Mouse (Mus musculus): Measurements from ENCODE around the gene Napb. TPM values are rescaled to one million over a fixed set of nuclear protein-coding genes. Genes with fewer than 3 reads are reported as not detected.

Gene Napb
- polyA plus RNA-seq, 1 experiment from 2014 or later = 43.6 TPM

DNA sequence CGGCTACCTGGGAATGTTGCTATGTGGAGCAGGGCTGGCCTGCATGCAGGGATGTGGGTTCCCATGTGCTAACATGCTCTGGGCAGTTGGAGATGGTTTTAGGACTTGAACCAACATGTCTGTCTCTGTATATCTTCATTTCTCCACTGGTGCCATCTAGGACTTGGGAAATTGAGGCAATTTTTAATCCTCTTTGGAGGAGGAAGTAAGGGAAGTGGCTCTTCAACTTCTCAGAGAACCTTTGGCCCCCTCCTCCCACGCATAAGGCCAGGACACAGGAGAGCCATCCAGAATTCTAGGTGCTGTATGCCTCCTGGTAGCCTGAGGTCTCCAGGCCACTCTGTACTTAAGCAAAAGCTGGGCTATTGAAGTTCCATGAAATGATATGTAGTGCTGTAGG is 47.3 kb downstream of the Napb start:
- no peaks in the 10 kb centered on the region for H3K9me3 ChIP-seq
- no peaks in the 10 kb centered on the region for H3K27me3 ChIP-seq
- no peak overlapping the region for H3K27ac ChIP-seq
- H3K36me3 ChIP-seq = peaks cover 57% of the 10 kb centered on the region
- WGBS = 100% methylated on average over 2 of the region's 2 CpGs
- H3K4me2 ChIP-seq (replicated peaks) = no peak overlapping the region
- no peak overlapping the region for H3K9ac ChIP-seq (replicated peaks)
- no peak overlapping the region for H3K4me3 ChIP-seq (replicated peaks)
- no peak for ATAC-seq
- H3K4me1 ChIP-seq (replicated peaks) = peaks cover 27% of the 10 kb centered on the region

DNA sequence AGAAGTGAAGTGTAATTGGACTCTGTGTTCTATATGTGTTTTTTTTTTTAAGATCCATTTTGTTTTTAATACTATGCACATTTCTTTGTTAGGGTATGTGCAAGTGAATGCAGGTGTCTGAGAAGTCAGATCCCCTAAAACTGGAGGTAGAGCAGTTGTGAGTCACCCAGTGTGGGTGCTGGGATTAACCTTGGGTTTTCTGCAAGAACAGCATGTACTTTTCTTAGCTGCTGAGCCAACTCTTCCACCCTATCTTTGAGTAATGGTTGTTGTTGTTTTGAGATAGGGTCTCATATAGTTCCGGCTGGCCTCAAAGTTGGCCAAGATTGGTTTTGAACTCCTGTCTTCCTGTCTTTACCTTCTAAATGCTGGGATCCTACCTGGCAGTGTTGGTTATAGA is 49.2 kb downstream of the Napb start:
- Histone ChIP-seq H3K36me3 (peaks cover 43% of the 10 kb centered on the region), H3K4me2 (replicated peaks) (no peak overlapping the region), H3K27ac (no peak overlapping the region), H3K9ac (replicated peaks) (no peak overlapping the region), H3K4me3 (replicated peaks) (no peak overlapping the region), H3K27me3 (no peaks in the 10 kb centered on the region), H3K9me3 (no peaks in the 10 kb centered on the region), H3K4me1 (replicated peaks) (peaks cover 46% of the 10 kb centered on the region)
- no peak for ATAC-seq
- WGBS = 84% methylated on average over 1 of the region's 1 CpGs

DNA sequence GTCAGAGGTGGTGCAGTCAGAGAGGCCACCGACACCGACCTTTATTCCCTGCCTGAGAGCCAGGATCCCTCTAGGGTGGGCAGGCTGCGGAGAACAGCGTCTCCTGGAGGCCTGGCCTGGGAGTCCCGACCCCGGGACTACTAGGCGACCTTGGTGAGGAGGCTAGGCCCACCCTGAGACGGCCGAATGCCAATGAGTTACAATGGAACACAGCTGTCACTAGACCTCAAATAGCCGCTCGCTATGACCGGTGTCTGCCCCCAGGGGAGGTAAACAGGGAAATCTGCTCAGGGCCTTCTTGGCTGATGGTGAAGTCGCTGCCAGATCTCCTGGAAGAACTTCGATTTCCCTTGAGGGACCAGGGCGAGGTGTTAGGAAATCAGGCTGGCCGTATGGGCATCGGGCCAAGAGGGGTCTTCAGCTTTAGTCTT is 50.8 kb downstream of the Napb start:
- Histone ChIP-seq H3K4me1 (replicated peaks) (peaks cover 58% of the 10 kb centered on the region), H3K4me3 (replicated peaks) (peak overlapping the region; percentile 81), H3K4me2 (replicated peaks) (peak overlapping the region; percentile 81), H3K36me3 (peaks cover 37% of the 10 kb centered on the region), H3K9me3 (no peaks in the 10 kb centered on the region), H3K27me3 (no peaks in the 10 kb centered on the region), H3K27ac (peak overlapping the region; percentile 86), H3K9ac (replicated peaks) (peak overlapping the region; percentile 88)
- 10% methylated on average over 17 of the region's 17 CpGs for WGBS
- peak; percentile 79 for ATAC-seq

DNA sequence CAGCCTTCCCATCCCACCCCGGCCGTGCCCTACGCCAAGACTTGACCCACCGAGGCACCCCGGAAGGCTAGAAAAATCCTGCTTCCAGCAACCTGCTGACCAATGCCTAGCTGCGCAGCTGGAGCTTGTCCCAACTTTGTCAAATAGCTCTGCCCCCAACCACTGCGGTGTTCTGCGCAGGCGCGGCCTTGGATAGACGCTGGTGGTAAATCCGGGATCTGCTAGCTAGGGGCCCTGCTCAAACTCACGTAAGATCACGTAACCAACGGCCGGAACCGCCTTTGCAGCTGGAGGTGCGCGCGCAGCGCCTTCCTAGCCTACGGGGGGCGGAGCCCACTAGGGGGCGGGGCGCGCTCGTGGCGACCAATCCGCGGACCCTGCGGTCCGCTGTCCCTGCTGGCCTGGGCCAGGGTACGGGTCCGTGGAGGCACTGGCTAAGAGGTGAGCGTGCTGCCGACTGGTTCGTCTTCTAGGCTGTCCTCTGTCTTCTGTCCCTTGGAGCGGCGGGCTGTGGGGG is 51.4 kb downstream of the Napb start, which contains the start of gene Gzf1:
Gzf1 (plus strand) TSS at position 249 of the 517 bp plus-strand sequence.
- peak; percentile 96 for ATAC-seq
- H3K4me1 ChIP-seq (replicated peaks) = peaks cover 54% of the 10 kb centered on the region
- H3K9ac ChIP-seq (replicated peaks) = peak within 1 kb of the TSS; percentile 88
- H3K4me2 ChIP-seq (replicated peaks) = peak within 1 kb of the TSS; percentile 81
- whole genome bisulfite sequencing = under 1% methylated on average over 38 of the region's 39 CpGs
- peak within 1 kb of the TSS; percentile 86 for H3K27ac ChIP-seq
- no peaks in the 10 kb centered on the region for H3K9me3 ChIP-seq
- H3K4me3 ChIP-seq (replicated peaks) = peak within 1 kb of the TSS; percentile 81
- H3K27me3 ChIP-seq = no peaks in the 10 kb centered on the region
- peaks cover 37% of the 10 kb centered on the region for H3K36me3 ChIP-seq

DNA sequence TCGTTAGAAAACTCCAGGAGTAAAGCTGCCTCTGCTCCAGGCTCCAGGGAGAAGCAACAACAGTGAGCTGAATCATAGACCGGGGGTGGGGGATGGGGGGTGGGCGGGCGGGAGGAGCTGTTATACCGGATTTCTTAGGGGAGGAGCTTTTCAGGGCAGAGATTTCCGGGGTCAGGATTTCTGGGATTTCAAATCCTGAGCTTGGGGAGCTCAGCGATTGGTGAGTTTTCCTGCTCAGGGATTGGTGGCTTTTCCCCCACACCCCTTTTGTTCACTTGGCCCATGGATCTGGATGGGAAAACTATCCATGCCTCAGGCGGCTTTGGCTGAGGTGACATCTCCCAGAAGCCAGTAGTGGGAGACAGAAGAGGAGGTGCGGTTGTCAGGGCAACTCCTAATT is 52.9 kb downstream of the Napb start:
- peak overlapping the region; percentile 81 for H3K27ac ChIP-seq
- H3K4me3 ChIP-seq (replicated peaks) = 0 out of 2 replicates have a peak overlapping the region, but pooled peaks have one; percentile 13
- WGBS = under 1% methylated on average over 9 of the region's 9 CpGs
- H3K9ac ChIP-seq (replicated peaks) = no peak overlapping the region
- no peaks in the 10 kb centered on the region for H3K9me3 ChIP-seq
- peaks cover 34% of the 10 kb centered on the region for H3K36me3 ChIP-seq
- H3K4me1 ChIP-seq (replicated peaks) = peaks cover 56% of the 10 kb centered on the region
- H3K4me2 ChIP-seq (replicated peaks) = peak overlapping the region; percentile 81
- 0 out of 2 replicates have a peak, but pooled peaks have one; percentile 1 for ATAC-seq
- H3K27me3 ChIP-seq = no peaks in the 10 kb centered on the region

DNA sequence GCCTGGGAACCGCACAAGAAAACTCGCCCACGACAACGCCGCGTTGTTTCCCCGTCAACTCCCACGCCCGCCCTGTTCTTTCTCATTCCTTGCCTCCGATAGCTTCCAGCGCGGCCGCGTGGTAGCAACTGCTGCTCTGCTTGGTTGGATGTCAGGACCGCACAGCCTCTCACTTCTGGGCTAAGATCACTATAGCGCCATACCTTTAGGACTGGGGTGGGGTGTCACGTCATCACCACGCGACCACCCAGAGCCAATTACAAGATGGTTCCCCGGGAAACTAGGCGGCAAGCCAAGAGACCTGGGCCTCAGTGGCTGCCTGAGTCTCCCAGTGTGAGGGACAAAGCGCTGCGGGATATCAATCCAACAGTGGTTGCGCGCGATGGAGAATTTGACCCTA is 54.5 kb downstream of the Napb start:
- Histone ChIP-seq H3K9ac (replicated peaks) (peak overlapping the region; percentile 61), H3K4me1 (replicated peaks) (peaks cover 70% of the 10 kb centered on the region), H3K4me3 (replicated peaks) (peak overlapping the region; percentile 47), H3K36me3 (peaks cover 24% of the 10 kb centered on the region), H3K27ac (peak overlapping the region; percentile 82), H3K4me2 (replicated peaks) (peak overlapping the region; percentile 81), H3K27me3 (no peaks in the 10 kb centered on the region), H3K9me3 (no peaks in the 10 kb centered on the region)
- peak; percentile 40 for ATAC-seq
- WGBS = 1% methylated on average over 26 of the region's 26 CpGs

DNA sequence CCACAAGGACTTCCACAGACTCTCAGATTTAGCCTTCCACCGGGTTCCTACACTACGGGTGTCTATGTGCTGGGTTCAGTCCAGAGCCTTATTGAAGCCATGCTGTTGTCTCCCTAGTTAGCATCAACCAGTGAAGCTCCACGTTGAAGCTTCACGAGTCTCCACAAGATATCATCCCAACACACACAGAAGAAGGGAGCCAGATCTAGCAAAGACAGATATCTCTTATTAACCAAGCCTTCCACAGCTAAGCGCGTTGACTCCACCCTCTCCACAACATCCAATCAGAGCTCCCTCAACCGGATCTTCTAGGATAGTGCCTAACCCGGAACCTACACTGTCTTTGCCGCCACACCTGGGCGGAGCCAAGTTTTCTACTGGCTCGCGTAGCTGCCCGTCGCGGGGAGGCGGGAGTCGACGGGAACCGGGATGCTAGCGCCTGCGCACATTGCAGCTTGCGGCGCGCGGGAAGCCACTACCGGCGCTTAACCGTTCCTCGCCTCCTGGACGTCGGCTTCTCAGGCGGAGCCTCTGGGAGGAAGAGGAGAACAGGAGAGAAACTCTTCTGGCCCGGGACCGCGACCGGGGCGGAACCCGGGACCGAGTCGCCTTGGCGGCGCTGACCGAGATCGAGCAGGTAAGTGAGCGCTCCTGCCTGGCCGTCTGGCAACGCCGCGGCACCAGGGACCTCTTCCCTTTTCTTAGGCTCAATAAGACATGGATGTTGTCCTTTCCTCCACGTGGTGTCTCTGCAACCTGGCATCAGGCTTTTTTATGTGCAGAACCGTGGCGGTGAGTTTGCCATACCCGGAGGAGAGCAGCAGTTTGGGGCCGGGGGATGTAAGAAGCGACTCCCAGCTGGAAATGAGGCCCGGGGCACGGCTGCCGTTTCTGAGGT is 59.8 kb downstream of the Napb start, which contains the start of gene Nxt1:
Nxt1 (plus strand) TSS at position 403 of the 898 bp plus-strand sequence.
- H3K4me2 ChIP-seq (replicated peaks) = peak within 1 kb of the TSS; percentile 95
- H3K9ac ChIP-seq (replicated peaks) = peak within 1 kb of the TSS; percentile 89
- H3K36me3 ChIP-seq = peaks cover 24% of the 10 kb centered on the region
- peak within 1 kb of the TSS; percentile 85 for H3K4me3 ChIP-seq (replicated peaks)
- H3K27me3 ChIP-seq = no peaks in the 10 kb centered on the region
- peaks cover 36% of the 10 kb centered on the region for H3K4me1 ChIP-seq (replicated peaks)
- peak within 1 kb of the TSS; percentile 76 for H3K27ac ChIP-seq
- no peaks in the 10 kb centered on the region for H3K9me3 ChIP-seq
- 1% methylated on average over 58 of the region's 58 CpGs for WGBS
- peak; percentile 100 for ATAC-seq

DNA sequence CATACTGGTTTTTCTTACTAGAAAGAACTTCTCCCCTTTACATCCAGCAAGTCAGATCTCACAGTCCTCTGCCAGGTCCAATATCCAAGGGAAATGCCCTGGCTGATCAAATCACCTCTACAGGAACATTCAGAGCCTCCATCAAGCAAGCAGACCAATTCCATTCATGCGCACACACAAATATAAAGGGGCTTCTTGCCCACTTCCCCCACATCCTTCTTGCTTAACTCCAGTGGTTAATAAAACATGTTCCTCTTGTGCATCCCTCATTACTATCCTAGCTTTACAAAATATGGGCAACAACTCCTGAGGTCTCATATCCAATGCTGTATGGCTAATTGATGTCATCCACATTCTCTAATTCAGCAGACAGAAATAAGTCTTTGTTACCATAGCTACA is 68.8 kb downstream of the Napb start:
- no peak overlapping the region for H3K9ac ChIP-seq (replicated peaks)
- H3K9me3 ChIP-seq = no peaks in the 10 kb centered on the region
- no peak overlapping the region for H3K27ac ChIP-seq
- no peak for ATAC-seq
- H3K27me3 ChIP-seq = no peaks in the 10 kb centered on the region
- H3K4me2 ChIP-seq (replicated peaks) = no peak overlapping the region
- H3K4me1 ChIP-seq (replicated peaks) = no peaks in the 10 kb centered on the region
- H3K36me3 ChIP-seq = no peaks in the 10 kb centered on the region
- 96% methylated on average over 1 of the region's 1 CpGs for WGBS
- no peak overlapping the region for H3K4me3 ChIP-seq (replicated peaks)

DNA sequence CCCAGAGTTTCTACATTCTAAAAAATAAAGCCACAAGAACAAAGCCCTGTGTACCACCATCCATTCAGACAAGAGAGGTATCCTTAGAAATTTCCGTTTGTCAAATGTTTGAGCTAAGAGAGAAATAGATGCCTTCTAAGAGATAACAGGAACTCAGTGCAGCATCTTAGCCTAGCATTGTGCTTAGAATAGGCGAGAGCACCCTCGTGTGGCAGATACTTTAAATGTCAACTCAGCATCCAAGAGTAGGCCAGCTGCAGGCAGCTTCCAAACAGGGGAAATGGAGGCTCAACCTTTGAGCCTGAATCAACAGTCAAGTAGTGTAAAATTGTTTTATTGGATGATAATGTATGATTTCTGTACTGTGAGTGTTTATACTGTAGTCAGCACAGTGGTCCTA is 77.3 kb downstream of the Napb start:
- Histone ChIP-seq H3K4me1 (replicated peaks) (peaks cover 14% of the 10 kb centered on the region), H3K4me2 (replicated peaks) (no peak overlapping the region), H3K9me3 (no peaks in the 10 kb centered on the region), H3K27me3 (0 out of 2 replicates have a peak, but pooled peaks cover 4% of the 10 kb centered on the region), H3K27ac (no peak overlapping the region), H3K4me3 (replicated peaks) (no peak overlapping the region), H3K36me3 (no peaks in the 10 kb centered on the region), H3K9ac (replicated peaks) (no peak overlapping the region)
- WGBS = 2% methylated on average over 3 of the region's 3 CpGs
- peak; percentile 68 for ATAC-seq

DNA sequence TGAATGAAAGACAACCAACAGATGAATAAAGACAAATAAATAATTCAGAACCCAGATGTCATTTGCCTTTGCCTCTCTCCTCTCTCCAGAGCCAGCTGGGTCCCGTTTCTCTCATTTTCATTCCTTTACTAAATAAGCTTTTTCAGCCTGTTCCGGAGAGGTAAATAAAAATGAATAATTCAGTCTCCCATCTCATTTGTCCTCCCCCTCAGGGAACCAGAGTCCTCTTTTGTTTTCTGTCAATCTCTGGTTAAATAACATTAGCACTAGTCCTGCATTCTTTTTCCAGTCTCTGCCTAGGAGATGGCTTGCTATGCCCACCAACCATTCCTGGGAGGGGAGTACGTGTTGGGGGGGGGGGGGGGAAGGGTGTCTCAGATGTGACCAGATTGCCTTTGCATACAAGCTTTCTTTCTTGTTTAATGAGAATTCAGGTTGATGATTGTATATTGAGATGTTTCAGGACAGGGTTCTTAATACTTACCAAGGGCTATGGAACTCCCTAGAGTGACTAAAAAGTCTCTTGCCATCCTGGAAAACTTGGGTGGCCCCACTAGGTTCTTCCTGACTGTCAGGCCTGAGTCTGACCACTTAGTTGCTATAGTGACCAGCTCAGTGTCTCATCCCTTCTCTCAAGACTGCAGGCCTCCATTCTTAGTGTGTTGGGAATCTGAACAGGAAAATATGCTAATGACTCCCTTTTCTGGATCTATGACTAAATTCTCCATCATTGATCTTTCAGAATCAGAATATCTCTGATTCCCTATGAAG is 81.5 kb downstream of the Napb start:
- Histone ChIP-seq H3K36me3 (no peaks in the 10 kb centered on the region), H3K4me2 (replicated peaks) (no peak overlapping the region), H3K9me3 (no peaks in the 10 kb centered on the region), H3K27me3 (no peaks in the 10 kb centered on the region), H3K4me1 (replicated peaks) (peaks cover 14% of the 10 kb centered on the region), H3K9ac (replicated peaks) (no peak overlapping the region), H3K27ac (peak overlapping the region; percentile 30; the same call in 1 of the 2 replicates), H3K4me3 (replicated peaks) (no peak overlapping the region)
- ATAC-seq = peak; percentile 86
- 3% methylated on average over 3 of the region's 3 CpGs for WGBS

DNA sequence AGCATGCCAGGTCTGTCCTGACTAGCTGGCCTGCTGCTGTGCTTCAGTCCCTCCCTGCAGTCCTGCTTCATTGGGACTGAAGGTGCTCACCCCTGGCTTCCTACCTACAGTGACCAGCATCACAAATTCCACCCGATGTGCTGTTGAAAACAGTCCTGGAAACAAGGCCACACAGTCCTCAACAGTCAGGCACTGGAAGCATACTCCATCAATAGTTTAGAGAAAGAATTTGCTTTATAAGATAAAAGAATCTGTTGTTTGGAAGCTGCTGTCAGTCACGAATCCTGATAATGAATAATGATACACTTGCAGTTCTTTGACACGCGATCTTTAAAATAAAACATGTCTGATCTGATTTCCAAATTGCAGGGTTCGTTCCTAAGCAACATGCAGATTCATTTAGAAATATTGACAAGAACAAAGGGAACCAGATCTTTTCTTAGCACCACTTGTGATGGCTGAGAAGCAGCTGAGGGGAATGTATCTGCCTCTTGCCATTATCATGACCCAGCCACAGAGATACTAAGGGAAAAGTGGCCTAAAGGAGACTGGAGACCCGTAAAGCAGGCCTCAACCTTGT is 87.8 kb downstream of the Napb start:
- Histone ChIP-seq H3K4me2 (replicated peaks) (no peak overlapping the region), H3K9ac (replicated peaks) (no peak overlapping the region), H3K4me1 (replicated peaks) (no peaks in the 10 kb centered on the region), H3K27me3 (no peaks in the 10 kb centered on the region), H3K9me3 (no peaks in the 10 kb centered on the region), H3K36me3 (no peaks in the 10 kb centered on the region), H3K27ac (no peak overlapping the region), H3K4me3 (replicated peaks) (no peak overlapping the region)
- WGBS = 85% methylated on average over 6 of the region's 6 CpGs
- ATAC-seq = no peak
